Mouse (Mus musculus): ENCODE results near the gene Vmn1r207-ps. TPM values are rescaled to one million over a fixed set of nuclear protein-coding genes. Genes with fewer than 3 reads are reported as not detected.

Gene Vmn1r207-ps
- polyA plus RNA-seq (2012; rRNA removed): not detected in 2 replicates

GRCm38 (mm10) chr13:22729529-22729928 is at the start of gene Vmn1r207-ps:
TSS of gene Vmn1r207-ps (minus strand) at chr13:22729629.

GRCm38 (mm10) chr13:22777300-22777699 is 47.9 kb upstream of the Vmn1r207-ps start, which contains the start of gene Vmn1r208:
TSS of gene Vmn1r208 (minus strand) at chr13:22777400.

Other genes with a start within 250 kb of the Vmn1r207-ps start
- not detected in 2 replicates for gene Vmn1r202, start 224.2 kb downstream of the Vmn1r207-ps start, polyA plus RNA-seq (2012; rRNA removed)
- not detected in 2 replicates for gene Vmn1r203, start 211.5 kb downstream of the Vmn1r207-ps start, polyA plus RNA-seq (2012; rRNA removed)
- not detected in 2 replicates for gene Vmn1r204, start 176.4 kb downstream of the Vmn1r207-ps start, polyA plus RNA-seq (2012; rRNA removed)
- not detected in 2 replicates for gene Vmn1r205, start 136.6 kb downstream of the Vmn1r207-ps start, polyA plus RNA-seq (2012; rRNA removed)
- gene Vmn1r206, start 105.4 kb downstream of the Vmn1r207-ps start, polyA plus RNA-seq (2012; rRNA removed): not detected in 2 replicates
- gene Vmn1r208, start 47.8 kb upstream of the Vmn1r207-ps start, polyA plus RNA-seq (2012; rRNA removed): not detected in 2 replicates
- not detected in 2 replicates for gene Vmn1r209, start 80.1 kb upstream of the Vmn1r207-ps start, polyA plus RNA-seq (2012; rRNA removed)
- gene Vmn1r210, start 101.7 kb upstream of the Vmn1r207-ps start, polyA plus RNA-seq (2012; rRNA removed): not detected in 2 replicates
- not detected in 2 replicates for gene Vmn1r211, start 127.9 kb upstream of the Vmn1r207-ps start, polyA plus RNA-seq (2012; rRNA removed)
- gene Vmn1r212, start 154.6 kb upstream of the Vmn1r207-ps start, polyA plus RNA-seq (2012; rRNA removed): not detected in 2 replicates